Mouse (Mus musculus): ENCODE measurements around the gene Usp43.

DNA sequence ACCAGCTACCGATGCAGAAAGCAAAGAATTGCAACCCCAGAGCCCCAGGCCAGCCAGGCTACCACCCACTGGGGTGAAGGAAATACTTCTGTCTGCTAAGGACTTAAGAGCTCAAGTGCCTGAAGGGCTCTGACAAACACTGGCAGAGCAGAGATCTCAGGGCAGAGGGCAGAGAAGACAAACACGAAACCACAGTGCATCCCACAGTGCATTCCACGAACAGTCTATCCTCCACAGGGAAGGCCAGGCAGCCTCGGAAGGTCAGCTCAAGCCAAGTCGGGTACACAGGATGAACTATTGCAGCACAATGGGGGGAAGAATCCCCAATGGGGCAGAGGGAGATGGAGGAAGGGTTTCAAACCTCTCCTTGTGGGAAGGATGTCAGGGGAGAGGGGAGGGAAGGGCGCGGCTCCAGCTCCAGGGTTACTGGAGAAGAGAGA lies 60.5 kb downstream of the Usp43 start:
- TF ChIP-seq POLR2A (IDR thresholded peaks at IDR 0.05; ENCODE audit: extremely low read depth, insufficient read depth, low read length) = no peak
- TF ChIP-seq CTCF (IDR thresholded peaks at IDR 0.05; ENCODE audit: extremely low read depth, insufficient read depth, low read length) = no peak
